Mouse (Mus musculus) CH12.LX (cell line): Measurements from ENCODE around the gene Zbtb8os. TPM values are rescaled to one million over a fixed set of nuclear protein-coding genes. Genes with fewer than 3 reads are reported as not detected.

Experiments
- DNase-seq: peaks from one replicate; pipeline ENCODE4 v3.0.0-alpha.2; 2013; ENCODE audit errors: extremely low read depth
- H3K27ac ChIP-seq: 2 replicates; pipeline ENCODE4 v1.5.1; 2012; ENCODE audit warnings: low read depth, mild to moderate bottlenecking, control low read depth, moderate library complexity; ENCODE audit not compliant: insufficient read depth
- H3K27me3 ChIP-seq: replicated peaks from 2 replicates; pipeline ENCODE3; 2012; ENCODE audit warnings: inconsistent platforms
- H3K36me3 ChIP-seq, 2 experiments: replicated peaks in 1 of 2; 2 replicates each; pipeline versions ENCODE3 to v1.6.1; 2012; ENCODE audit warnings: inconsistent platforms in 1 of 2, low read length in 1 of 2, mild to moderate bottlenecking in 1 of 2, mixed read lengths in 1 of 2, moderate library complexity in 1 of 2; ENCODE audit not compliant: control insufficient read depth in 1 of 2, insufficient read depth in 1 of 2
- H3K4me1 ChIP-seq, 2 experiments: 2 replicates each; pipeline ENCODE4 v1.6.1; 2012; ENCODE audit warnings: inconsistent platforms in 1 of 2, moderate library complexity in 1 of 2; ENCODE audit not compliant: insufficient read depth in 2 of 2, control insufficient read depth in 1 of 2
- H3K4me2 ChIP-seq: 2 replicates; pipeline ENCODE4 v1.6.1; 2012; ENCODE audit warnings: low read depth, mild to moderate bottlenecking, control low read depth; ENCODE audit not compliant: poor library complexity, insufficient read depth, severe bottlenecking
- H3K4me3 ChIP-seq, 3 experiments: fragments of 150-350 bp in 1 of 3; sonication (generic) in 1 of 3; replicated peaks in 1 of 3; 2 replicates each; pipeline versions ENCODE3 to v1.5.1; 2011 to 2012; ENCODE audit warnings: low read depth in 2 of 3, low read length in 2 of 3, mild to moderate bottlenecking in 2 of 3, moderate library complexity in 2 of 3, control low read depth in 1 of 3, improper control_type of control experiment in 1 of 3, inconsistent platforms in 1 of 3, mixed read lengths in 1 of 3; ENCODE audit not compliant: poor library complexity in 1 of 3
- H3K79me2 ChIP-seq: replicated peaks from 2 replicates; pipeline ENCODE4 v1.6.1; 2012; ENCODE audit warnings: mild to moderate bottlenecking, moderate library complexity; ENCODE audit not compliant: control insufficient read depth, poor library complexity, insufficient read depth, severe bottlenecking; ENCODE audit errors: extremely low read depth
- H3K9ac ChIP-seq: 2 replicates; pipeline ENCODE4 v1.6.1; 2012; ENCODE audit warnings: low read depth, mild to moderate bottlenecking, control low read depth, moderate library complexity; ENCODE audit not compliant: insufficient read depth
- H3K9me3 ChIP-seq: replicated peaks from 2 replicates; pipeline ENCODE3; 2012; ENCODE audit warnings: low read length, inconsistent platforms, mixed read lengths
- CHD1 ChIP-seq: IDR thresholded peaks from 2 replicates; pipeline ENCODE4 v1.6.1; 2012; ENCODE audit warnings: low read depth, low read length, improper control_type of control experiment, inconsistent platforms
- ELF1 ChIP-seq: IDR thresholded peaks from 2 replicates; pipeline ENCODE4 v1.6.1; 2014; ENCODE audit warnings: low read depth, mild to moderate bottlenecking, inconsistent platforms, low read length, improper control_type of control experiment
- EP300 ChIP-seq: IDR thresholded peaks from 2 replicates; pipeline ENCODE4 v1.6.1; 2011; ENCODE audit warnings: low read length, improper control_type of control experiment
- GABPA ChIP-seq: IDR thresholded peaks from 2 replicates; pipeline ENCODE4 v1.6.1; 2012; ENCODE audit warnings: low read depth, low read length, improper control_type of control experiment, inconsistent platforms; ENCODE audit not compliant: insufficient replicate concordance
- HCFC1 ChIP-seq: IDR thresholded peaks from 2 replicates; pipeline ENCODE4 v1.6.1; 2012; ENCODE audit warnings: low read depth, mild to moderate bottlenecking, inconsistent platforms, low read length, improper control_type of control experiment
- MAFK ChIP-seq: IDR thresholded peaks from 2 replicates; pipeline ENCODE4 v1.6.1; 2011; ENCODE audit warnings: low read length, improper control_type of control experiment; ENCODE audit not compliant: insufficient replicate concordance
- MAX ChIP-seq: IDR thresholded peaks from 2 replicates; pipeline ENCODE4 v1.6.1; 2011; ENCODE audit warnings: low read length, improper control_type of control experiment
- MYC ChIP-seq: IDR thresholded peaks from 2 replicates; pipeline ENCODE4 v1.6.1; 2011; ENCODE audit warnings: low read depth, mild to moderate bottlenecking, improper control_type of control experiment, low read length
- NELFE ChIP-seq: IDR thresholded peaks from 2 replicates; pipeline ENCODE4 v1.6.1; 2011; ENCODE audit warnings: low read depth, low read length, improper control_type of control experiment
- RAD21 ChIP-seq: IDR thresholded peaks from 2 replicates; pipeline ENCODE4 v1.6.1; 2011; ENCODE audit warnings: low read depth, mild to moderate bottlenecking, low read length, improper control_type of control experiment, moderate library complexity
- RCOR1 ChIP-seq: conservative IDR thresholded peaks from 2 replicates; pipeline ENCODE4 v1.6.1; 2012; ENCODE audit warnings: low read depth, mild to moderate bottlenecking, inconsistent platforms, low read length, improper control_type of control experiment
- SMC3 ChIP-seq: IDR thresholded peaks from 2 replicates; pipeline ENCODE4 v1.6.1; 2011; ENCODE audit warnings: low read depth, low read length, improper control_type of control experiment
- TBP ChIP-seq: conservative IDR thresholded peaks from 2 replicates; pipeline ENCODE4 v1.6.1; 2011; ENCODE audit warnings: low read depth, low read length, improper control_type of control experiment
- TCF12 ChIP-seq: IDR thresholded peaks from 2 replicates; pipeline ENCODE4 v1.6.1; 2014; ENCODE audit warnings: low read depth, mild to moderate bottlenecking, inconsistent platforms, low read length, improper control_type of control experiment
- ZKSCAN1 ChIP-seq: IDR thresholded peaks from 2 replicates; pipeline ENCODE4 v1.6.1; 2012; ENCODE audit warnings: low read depth, inconsistent platforms, low read length, improper control_type of control experiment, borderline replicate concordance
- ZMIZ1 ChIP-seq: IDR thresholded peaks from 2 replicates; pipeline ENCODE4 v1.6.1; 2012; ENCODE audit warnings: low read depth, mild to moderate bottlenecking, inconsistent platforms, low read length, improper control_type of control experiment
- dilution Hi-C: fragments of 300-500 bp; cut with MboI; formaldehyde crosslinking; loops from 2 replicates; pipeline ENCODE4 v1.14.3; 2020; ENCODE audit warnings: low sequenced_read_pairs; ENCODE audit not compliant: extremely low pct_unique_long_range_greater_than_20kb, extremely low pct_ligation_motif_present
- in situ Hi-C: fragments of 300-500 bp; cut with MboI; formaldehyde crosslinking; loops from 3 replicates; pipeline ENCODE4 v1.14.3; 2019; ENCODE audit warnings: low sequenced_read_pairs, low pct_ligation_motif_present, low pct_unique_long_range_greater_than_20kb, mixed read lengths
- polyA plus RNA-seq: library from polyadenylated mRNA; unstranded; fragments of >175 nt; gene quantifications from 2 replicates; pipeline ENCODE4 v1.2.1, GENCODE M21; 2012; ENCODE audit warnings: low read depth; ENCODE audit not compliant: insufficient read length
- total RNA-seq, 2 experiments: library from RNA; depleted of rRNA; stranded (reverse); fragments of 300-350 nt in 1 of 2; fragments of >200 nt in 1 of 2; gene quantifications; 2 replicates each; pipeline ENCODE4 v1.2.3; 2012 to 2014

The Zbtb8os gene
- total and polyA plus RNA-seq, 3 experiments: 104 to 135 (median 134) TPM

DNA sequence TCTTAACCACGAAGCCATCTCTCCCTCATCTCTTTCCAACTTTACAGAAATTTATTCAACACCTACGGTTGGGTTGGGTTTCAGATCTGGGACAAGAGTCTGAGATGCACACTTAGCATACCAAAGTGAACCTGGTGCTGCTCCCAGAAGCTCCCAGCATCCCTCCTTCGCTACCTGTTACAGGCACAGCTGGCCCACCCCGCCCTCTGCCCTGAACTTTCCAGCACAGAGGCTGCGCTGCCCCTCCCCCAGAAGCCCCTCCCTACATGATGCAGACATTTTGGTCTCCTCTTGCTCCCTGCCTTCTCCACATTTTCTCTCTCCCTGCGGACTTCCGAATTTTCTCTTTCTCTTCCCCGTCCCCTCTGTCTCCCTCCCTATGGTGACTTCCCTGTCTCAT, 45.7 kb downstream of the Zbtb8os start:
- no peak for TF ChIP-seq MAFK
- no peak for TF ChIP-seq ZMIZ1
- TF ChIP-seq GABPA: no peak
- no peak for TF ChIP-seq RCOR1
- Histone ChIP-seq H3K9me3 (peaks cover 5% of the 10 kb centered on the region), H3K4me3 (no peak overlapping the region), H3K27me3 (peaks cover 38% of the 10 kb centered on the region), H3K27ac (no peak overlapping the region), H3K4me2 (no peak overlapping the region), H3K36me3 (no peaks in the 10 kb centered on the region), H3K79me2 (no peaks in the 10 kb centered on the region), H3K4me1 (peaks cover 0 to 6% of the 10 kb centered on the region in 2 experiments; a peak in 1 of 4 replicates), H3K9ac (no peak overlapping the region)
- in situ Hi-C loops (no loop called here), dilution Hi-C loops (no loop called here)
- no peak for DNase-seq

DNA sequence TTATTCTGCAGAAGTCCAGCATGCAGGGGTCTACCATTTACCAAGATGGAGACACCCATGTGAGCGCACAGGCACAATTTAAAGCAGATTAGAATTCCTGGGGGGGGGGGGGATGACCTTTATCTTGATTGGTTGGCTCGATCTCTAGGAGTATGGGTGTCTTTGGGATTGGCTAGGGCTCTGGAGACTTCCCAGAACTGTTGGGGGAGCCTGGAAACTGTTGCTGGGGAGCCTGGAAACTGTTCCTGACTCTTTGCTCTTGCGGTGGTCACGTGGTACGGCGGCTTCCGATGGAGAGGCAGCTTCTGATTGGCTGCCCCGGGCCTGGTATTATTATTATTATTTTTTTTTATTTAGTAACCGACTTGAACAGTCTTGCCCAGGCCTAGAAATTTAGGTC, 46.5 kb downstream of the Zbtb8os start:
- dilution Hi-C loops: no loop called here
- no peak for TF ChIP-seq TCF12
- no peak for TF ChIP-seq TBP
- TF ChIP-seq MAX: no peak
- no peak for TF ChIP-seq SMC3
- no peak for TF ChIP-seq RCOR1
- TF ChIP-seq NELFE: no peak
- TF ChIP-seq RAD21: no peak
- no peak for TF ChIP-seq HCFC1
- TF ChIP-seq MYC: no peak
- TF ChIP-seq ZKSCAN1: no peak
- no peak for TF ChIP-seq ELF1
- TF ChIP-seq EP300: no peak
- TF ChIP-seq CHD1: no peak
- TF ChIP-seq, all 38 proteins: peak for 0
- Histone ChIP-seq H3K4me2 (no peak overlapping the region), H3K4me3 (no peak overlapping the region), H3K27ac (no peak overlapping the region), H3K4me1 (peaks cover 0 to 6% of the 10 kb centered on the region in 2 experiments; a peak in 2 of 4 replicates), H3K79me2 (no peaks in the 10 kb centered on the region), H3K9ac (no peak overlapping the region), H3K36me3 (no peaks in the 10 kb centered on the region), H3K27me3 (peaks cover 31% of the 10 kb centered on the region), H3K9me3 (peaks cover 3% of the 10 kb centered on the region)
- DNase-seq: no peak
- in situ Hi-C loops: no loop called here
